Mouse (Mus musculus) ES-E14 (cell line): ENCODE results near the gene Zfp664.

Experiments
- CHD2 ChIP-seq: IDR thresholded peaks from 2 replicates; pipeline ENCODE4 v1.6.1; 2014; ENCODE audit warnings: mild to moderate bottlenecking, low read depth, low read length, inconsistent platforms
- ZC3H11A ChIP-seq: IDR thresholded peaks from 2 replicates; pipeline ENCODE4 v1.6.1; 2012; ENCODE audit warnings: low read depth, mild to moderate bottlenecking, inconsistent platforms, low read length, borderline replicate concordance

- TF ChIP-seq CHD2 (no peak), ZC3H11A (no peak)
Measured at GRCm38 (mm10) chr5:124873096-124873495, 10.6 kb downstream of the Zfp664 start.
